Mouse (Mus musculus) layer of hippocampus, adult 18-20 months (tissue): ENCODE results near the gene Kcne4. TPM values are rescaled to one million over a fixed set of nuclear protein-coding genes. Genes with fewer than 3 reads are reported as not detected.
A peak's percentile ranks its signal among the peaks of the same experiment; 100 is the strongest.

ENCODE experiments used
- DNase-seq, 2 experiments: peaks; one replicate each; pipeline ENCODE4 v3.0.0; 2022; ENCODE audit warnings: low spot score in 2 of 2
- total RNA-seq, 2 experiments: library from RNA; stranded (reverse); gene quantifications; 2 replicates each; pipeline ENCODE4 v1.2.3; 2021

The Kcne4 gene
- total RNA-seq, 2 experiments from 2014 or later: 0.84 to 0.87 TPM

- no peak for DNase-seq
Observed at GRCm38 (mm10) chr1:78854306-78854705, 37.7 kb downstream of the Kcne4 start.

GRCm38 (mm10) chr1:78859573-78859972 lies 43.0 kb downstream of the Kcne4 start:
- no peak for DNase-seq

GRCm38 (mm10) chr1:78860056-78860455 lies 43.5 kb downstream of the Kcne4 start:
- no peak for DNase-seq

GRCm38 (mm10) chr1:78862281-78862680 lies 45.7 kb downstream of the Kcne4 start:
- DNase-seq: no peak

GRCm38 (mm10) chr1:78863833-78864232 lies 47.3 kb downstream of the Kcne4 start:
- DNase-seq: peak in 1 of 2 experiments; percentile 12

GRCm38 (mm10) chr1:78864351-78864750 lies 47.8 kb downstream of the Kcne4 start:
- DNase-seq: no peak

GRCm38 (mm10) chr1:78864799-78865346 lies 48.3 kb downstream of the Kcne4 start:
- DNase-seq: no peak

GRCm38 (mm10) chr1:78865991-78866390 lies 49.4 kb downstream of the Kcne4 start:
- no peak for DNase-seq

GRCm38 (mm10) chr1:78866455-78866854 lies 49.9 kb downstream of the Kcne4 start:
- DNase-seq: no peak

Other genes with a start within 250 kb of the Kcne4 start
- 100 to 1,000 TPM; 200 to 202 TPM for gene Acsl3, start 158.9 kb upstream of the Kcne4 start, total RNA-seq
- gene Utp14b, start 158.7 kb upstream of the Kcne4 start, total RNA-seq: 10 to 100 TPM; 27.7 to 33.2 TPM